Mouse (Mus musculus) T-helper 1 cell (primary cell): ENCODE measurements at regions not wholly inside any gene's neighbourhood (a gene's known extent, or its start where the extent isn't known, plus 50 kb on each side); places are given as distances from the start of the nearest gene placed in this dataset.

ENCODE experiments used
- in situ Hi-C: fragments of 300-600 bp; cut with MboI, MseI; formaldehyde crosslinking; loops from one replicate; pipeline ENCODE4 v1.15.1; 2025; ENCODE audit warnings: high pct_unique_total_duplicates

DNA sequence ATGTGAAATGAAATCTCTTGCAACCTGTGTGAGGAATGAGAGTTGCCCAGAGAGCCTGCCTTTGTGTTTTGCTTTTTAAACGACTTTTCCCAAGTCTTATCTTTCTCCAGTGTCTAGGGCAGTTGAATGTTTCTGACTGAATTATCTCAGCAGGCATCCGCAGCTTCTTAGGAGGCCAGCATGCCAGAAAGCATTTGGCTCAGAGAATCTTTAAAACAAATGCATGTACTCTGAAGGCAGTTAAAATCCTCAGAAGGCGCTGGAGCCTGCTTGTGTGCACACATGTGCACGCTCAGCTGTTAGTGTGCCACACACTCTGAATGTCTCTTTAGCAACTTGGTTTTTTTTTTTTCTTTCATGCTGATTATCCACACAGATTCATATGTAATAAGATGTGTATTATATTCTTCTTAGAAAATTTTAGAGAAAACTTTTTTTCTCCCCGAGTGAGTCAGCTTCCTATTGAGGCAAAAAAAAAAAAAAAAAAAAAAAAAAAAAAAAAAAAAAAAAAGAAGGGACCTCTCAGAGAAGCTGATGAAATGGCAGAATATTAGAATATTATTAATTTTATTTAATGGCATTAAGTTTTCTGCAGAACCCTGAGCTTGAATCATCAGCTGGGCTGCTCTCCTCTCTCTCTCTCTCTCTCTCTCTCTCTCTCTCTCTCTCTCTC is 201.9 kb downstream of the Tmem38b start:
- in situ Hi-C loops, result no loop called here

- in situ Hi-C loops, result no loop called here
Measured at GRCm38 (mm10) chr4:54045258-54046029, 219.6 kb downstream of the Tmem38b start.

DNA sequence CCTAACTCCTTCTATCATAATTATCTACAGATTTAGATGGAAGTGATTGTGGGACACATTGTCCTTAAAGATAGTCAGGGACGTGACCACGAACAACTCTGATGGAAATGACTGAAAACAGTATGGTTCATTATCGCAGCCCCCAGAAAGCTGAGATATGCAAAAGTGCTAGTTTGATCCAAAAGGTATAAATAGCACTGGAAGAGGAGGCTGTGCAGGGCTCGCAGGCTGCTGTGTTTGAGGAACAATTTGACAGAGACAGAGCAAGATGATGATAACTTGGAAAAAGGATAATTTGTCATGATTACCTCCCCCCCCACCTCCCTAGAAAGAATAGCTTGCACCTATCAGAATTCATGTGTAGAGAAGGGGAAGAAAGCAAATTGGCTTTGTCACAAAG is 238.5 kb downstream of the Tmem38b start:
- in situ Hi-C loops, result no loop called here

- in situ Hi-C loops, result no loop called here
Measured at GRCm38 (mm10) chr4:54071951-54072350, 246.1 kb downstream of the Tmem38b start.

DNA sequence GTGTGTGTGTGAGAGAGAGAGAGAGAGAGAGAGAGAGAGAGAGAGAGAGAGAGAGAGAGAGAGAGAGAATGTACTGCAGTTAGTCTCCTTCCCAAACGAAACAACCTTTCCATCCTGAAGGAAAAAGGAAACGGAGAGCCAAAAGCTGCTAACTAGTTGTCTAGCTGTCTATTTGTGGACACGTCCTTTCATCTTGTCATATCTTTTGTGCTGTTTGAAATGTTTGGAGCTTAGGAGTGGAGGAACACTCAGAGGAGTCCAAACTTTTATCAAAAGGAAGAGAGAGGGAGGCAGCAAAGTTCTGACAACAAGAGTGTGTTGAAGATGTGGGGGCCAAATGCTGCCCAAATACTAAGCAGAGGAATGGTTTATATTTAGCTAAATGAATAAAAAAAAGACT is 246.6 kb downstream of the Tmem38b start:
- in situ Hi-C loops, result no loop called here

- in situ Hi-C loops, result no loop called here
Measured at GRCm38 (mm10) chr4:54072932-54073331, 247.1 kb downstream of the Tmem38b start.

- in situ Hi-C loops, result no loop called here
Measured at GRCm38 (mm10) chr4:54073483-54073882, 247.6 kb downstream of the Tmem38b start.

DNA sequence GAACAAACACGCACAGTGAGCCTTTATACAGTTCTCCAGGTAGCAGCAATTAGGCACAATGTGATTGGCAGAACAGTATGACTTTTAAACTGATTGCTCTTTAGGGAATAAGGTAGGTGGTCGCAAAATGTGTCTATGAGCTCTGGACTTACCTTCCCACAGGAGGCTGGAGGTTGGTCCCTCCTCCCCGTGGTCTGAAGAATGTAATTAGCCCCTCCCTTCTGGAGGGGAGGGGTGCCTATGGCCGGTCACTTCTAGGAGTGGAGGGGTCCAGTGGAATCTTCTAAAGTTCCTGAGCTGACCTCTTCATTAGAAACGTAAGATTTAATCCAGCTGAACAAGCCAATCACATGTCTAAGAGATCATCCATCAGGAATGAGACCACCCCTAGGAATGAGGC is 248.4 kb downstream of the Tmem38b start:
- in situ Hi-C loops, result no loop called here

GRCm38 (mm10) chr4:54080526-54080925 is 254.7 kb downstream of the Tmem38b start:
- in situ Hi-C loops, result no loop called here

DNA sequence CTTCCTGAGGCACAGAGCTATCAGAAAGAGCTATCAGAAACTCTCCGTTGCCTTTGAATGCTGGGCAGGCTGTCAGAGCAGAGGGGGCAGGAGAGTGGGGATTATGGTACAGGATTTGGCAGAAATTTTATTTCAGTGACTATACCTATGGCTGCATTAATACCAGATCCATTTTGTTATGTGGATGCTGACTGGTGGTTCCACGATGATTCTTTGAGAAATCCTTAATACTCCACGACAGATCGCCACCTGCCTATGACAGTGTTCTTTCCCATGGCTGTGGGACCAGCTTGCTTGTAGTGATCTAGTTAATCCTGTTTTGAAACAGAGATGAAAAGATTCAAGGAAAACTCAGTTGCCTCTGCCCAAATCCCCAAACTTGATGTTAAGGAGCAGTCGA is 255.6 kb downstream of the Tmem38b start:
- in situ Hi-C loops, result no loop called here

- in situ Hi-C loops, result no loop called here
Measured at GRCm38 (mm10) chr4:54084747-54085146, 258.9 kb downstream of the Tmem38b start.

- in situ Hi-C loops, result no loop called here
Measured at GRCm38 (mm10) chr4:54094285-54094997, 268.6 kb downstream of the Tmem38b start.

- in situ Hi-C loops, result no loop called here
Measured at GRCm38 (mm10) chr4:54095200-54095930, 269.5 kb downstream of the Tmem38b start.

DNA sequence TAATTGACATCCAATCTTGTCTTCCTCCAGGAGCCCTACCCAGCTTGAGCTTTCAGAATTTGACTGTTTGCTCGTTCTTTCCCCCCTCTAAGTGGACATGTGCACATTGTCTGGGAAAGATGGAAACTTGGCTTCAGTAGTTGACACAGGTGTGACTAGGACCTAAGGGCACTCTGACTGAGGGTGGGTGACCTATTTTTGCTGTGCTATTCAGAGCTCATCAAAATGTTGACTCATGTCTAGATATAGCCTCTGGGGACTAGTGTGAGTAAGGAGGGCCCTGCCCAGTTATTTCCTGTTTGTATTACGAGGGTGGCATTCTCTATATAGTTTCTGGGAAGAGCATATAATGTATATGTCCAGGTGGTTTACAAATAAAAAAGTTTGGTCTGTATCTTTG is 271.7 kb downstream of the Tmem38b start:
- in situ Hi-C loops, result no loop called here

- in situ Hi-C loops, result no loop called here
Measured at GRCm38 (mm10) chr4:54100282-54100681, 274.4 kb downstream of the Tmem38b start.

DNA sequence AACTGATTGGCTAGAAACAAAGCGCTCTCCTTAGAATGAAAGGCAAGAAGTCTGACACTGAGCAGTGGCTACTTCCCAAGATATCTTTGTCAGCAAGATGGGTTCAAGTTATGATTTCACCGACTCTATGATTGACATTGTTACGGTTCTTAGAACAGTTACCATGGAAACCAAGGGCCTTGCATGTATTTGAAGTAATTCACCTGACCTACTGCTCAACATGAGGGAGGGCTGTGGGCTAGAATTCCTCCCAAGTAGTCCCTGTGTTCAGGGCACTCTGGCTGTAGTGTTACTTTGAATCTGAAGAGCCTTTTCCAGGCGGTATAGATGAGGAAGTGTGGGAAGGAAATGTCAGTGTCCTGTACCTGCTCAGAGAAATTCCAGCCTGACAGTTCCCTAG is 281.1 kb downstream of the Tmem38b start:
- in situ Hi-C loops, result no loop called here

DNA sequence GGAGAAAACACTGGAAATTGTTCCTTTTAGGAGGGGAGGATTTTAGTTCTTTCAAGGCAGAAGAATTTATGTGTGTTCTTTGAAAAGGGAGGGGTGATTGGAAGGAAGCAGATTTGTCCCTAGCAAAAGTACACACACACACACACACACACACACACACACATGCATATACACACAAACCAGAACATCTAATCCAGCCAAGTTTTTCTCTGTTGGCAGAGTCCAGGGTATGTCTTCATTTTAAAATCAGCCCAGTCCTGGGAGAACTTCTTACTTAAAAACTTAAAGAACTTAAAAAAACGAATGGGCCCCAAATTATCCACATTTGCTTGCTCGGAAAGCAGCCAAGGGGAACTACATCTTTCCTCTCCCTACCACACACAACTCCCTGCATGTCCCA is 290.5 kb downstream of the Tmem38b start:
- in situ Hi-C loops, result no loop called here

GRCm38 (mm10) chr4:54118179-54118846 is 292.5 kb downstream of the Tmem38b start:
- in situ Hi-C loops, result no loop called here

- in situ Hi-C loops, result no loop called here
Measured at GRCm38 (mm10) chr4:54128717-54129698, 303.2 kb downstream of the Tmem38b start.

- in situ Hi-C loops, result no loop called here
Measured at GRCm38 (mm10) chr4:54156146-54156545, 330.3 kb downstream of the Tmem38b start.
